Mouse (Mus musculus) CH12.LX (cell line): ENCODE measurements at regions not wholly inside any gene's neighbourhood (a gene's known extent, or its start where the extent isn't known, plus 50 kb on each side); places are given as distances from the start of the nearest gene placed in this dataset.

Source experiments
- CHD2 ChIP-seq: IDR thresholded peaks from 2 replicates; pipeline ENCODE4 v1.6.1; 2011; ENCODE audit warnings: low read length, improper control_type of control experiment
- CTCF ChIP-seq, 2 experiments: IDR thresholded peaks in 1 of 2; conservative IDR thresholded peaks in 1 of 2; 2 replicates each; pipeline ENCODE4 v1.5.1; 2011 to 2012; ENCODE audit warnings: low read depth in 2 of 2, low read length in 2 of 2, improper control_type of control experiment in 1 of 2, inconsistent platforms in 1 of 2, mild to moderate bottlenecking in 1 of 2, moderate library complexity in 1 of 2
- PAX5 ChIP-seq: IDR thresholded peaks from 2 replicates; pipeline ENCODE4 v1.6.1; 2012; ENCODE audit warnings: low read length, inconsistent platforms, mixed read lengths
- POLR2A ChIP-seq: IDR thresholded peaks from 2 replicates; pipeline ENCODE4 v1.6.1; 2011; ENCODE audit warnings: low read depth, mild to moderate bottlenecking, improper control_type of control experiment, low read length
- POLR2AphosphoS2 ChIP-seq: IDR thresholded peaks from 2 replicates; pipeline ENCODE4 v1.6.1; 2011; ENCODE audit warnings: low read depth, low read length, improper control_type of control experiment

DNA sequence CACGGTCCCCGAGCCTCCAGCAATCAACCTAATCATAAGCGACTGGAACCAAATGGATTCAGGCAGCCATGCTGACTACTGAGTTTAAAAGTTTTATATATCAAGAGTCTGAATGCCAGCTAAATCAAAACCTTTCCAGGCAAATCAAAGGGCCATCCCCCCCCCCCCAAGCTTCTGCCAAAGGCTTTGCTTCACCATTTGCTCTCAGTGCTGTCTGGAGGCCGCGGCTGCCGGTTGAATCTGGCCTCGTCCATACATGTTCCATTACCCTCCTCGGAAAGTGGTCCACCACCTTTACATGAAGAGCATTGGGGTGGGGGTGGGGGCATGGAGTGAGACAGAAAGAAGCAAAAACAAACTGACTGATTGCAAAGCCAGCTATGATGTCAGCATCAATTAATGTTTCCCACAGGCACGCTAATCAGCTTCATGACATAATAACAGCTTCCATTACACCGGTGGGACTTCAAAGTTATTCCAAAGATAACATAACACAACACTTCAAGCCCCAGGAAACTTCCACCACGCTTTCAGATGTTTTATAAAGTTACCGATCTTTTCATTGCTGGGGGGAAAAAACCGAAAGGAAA lies 116.6 kb upstream of the Irx5 start:
- no peak for TF ChIP-seq CTCF (conservative IDR thresholded peaks at IDR 0.05 in 1 of 2, IDR thresholded peaks at IDR 0.05 in 1 of 2; ENCODE audit: low read depth in 2 of 2, low read length in 2 of 2)
- TF ChIP-seq PAX5: no peak
- no peak for TF ChIP-seq CHD2
- TF ChIP-seq POLR2AphosphoS2: no peak
- TF ChIP-seq POLR2A: no peak
